Mouse (Mus musculus): ENCODE results near the gene Ntm.

Gene Ntm

DNA sequence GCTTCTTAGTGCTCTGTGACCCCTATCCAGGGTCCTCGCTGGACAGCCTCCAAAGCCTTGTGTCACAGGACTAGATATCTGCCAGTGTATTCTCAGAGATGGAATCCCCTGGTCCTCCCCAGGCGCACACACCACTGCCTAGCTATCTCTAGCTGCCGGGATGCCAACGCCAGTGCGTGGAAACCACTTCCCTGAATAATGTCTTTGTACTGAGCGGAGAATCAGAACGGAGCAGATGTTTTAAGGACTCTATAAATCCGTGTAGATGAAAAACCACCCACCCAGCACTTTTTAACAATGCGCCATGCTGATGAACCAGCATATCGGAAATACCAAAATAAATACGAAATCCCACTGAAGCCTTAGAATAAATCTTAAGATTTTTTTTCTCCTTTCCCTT, 384.7 kb downstream of the Ntm start:
- no peak for DNase-seq (ENCODE audit: low spot score)

- DNase-seq (ENCODE audit: low spot score): peak; percentile 34
These were observed 386.8 kb downstream of the Ntm start for GRCm38 (mm10) chr9:29576051-29576533.

GRCm38 (mm10) chr9:29574548-29574947, 388.4 kb downstream of the Ntm start:
- no peak for DNase-seq (ENCODE audit: low spot score)

- no peak for DNase-seq (ENCODE audit: low spot score)
These were observed 394.4 kb downstream of the Ntm start for GRCm38 (mm10) chr9:29568571-29568970.

DNA sequence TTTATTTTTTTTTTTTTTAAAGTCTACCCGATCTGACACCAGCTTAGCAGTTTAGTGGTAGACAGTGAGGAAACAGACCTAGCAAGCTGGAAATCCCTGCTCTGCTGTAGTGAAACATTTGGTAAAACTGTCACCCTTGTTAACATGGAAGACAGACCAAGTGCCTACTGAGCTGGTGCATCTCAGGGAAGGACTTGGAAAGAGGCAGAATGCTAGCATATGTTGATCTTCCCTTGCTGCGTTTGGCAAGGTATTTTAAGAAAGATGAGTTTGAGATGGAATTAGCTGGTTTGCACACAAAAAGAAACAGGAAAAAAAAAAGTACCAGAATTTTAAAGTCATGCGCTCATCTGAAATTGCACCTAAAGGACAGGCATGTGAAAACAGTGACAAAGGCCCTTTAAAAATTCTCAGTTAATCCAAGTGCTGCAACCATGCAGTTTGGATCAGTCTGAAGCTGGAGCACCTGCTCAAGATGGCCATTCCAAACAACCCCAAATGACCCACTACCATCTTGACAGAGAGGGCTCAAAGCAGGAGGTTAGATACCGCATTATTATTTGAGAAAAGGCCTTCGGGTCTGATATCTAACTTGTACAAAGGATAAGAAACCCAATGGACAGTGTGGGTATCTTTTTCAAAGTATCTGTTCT, 400.4 kb downstream of the Ntm start:
- DNase-seq (ENCODE audit: low spot score): peak; percentile 13

DNA sequence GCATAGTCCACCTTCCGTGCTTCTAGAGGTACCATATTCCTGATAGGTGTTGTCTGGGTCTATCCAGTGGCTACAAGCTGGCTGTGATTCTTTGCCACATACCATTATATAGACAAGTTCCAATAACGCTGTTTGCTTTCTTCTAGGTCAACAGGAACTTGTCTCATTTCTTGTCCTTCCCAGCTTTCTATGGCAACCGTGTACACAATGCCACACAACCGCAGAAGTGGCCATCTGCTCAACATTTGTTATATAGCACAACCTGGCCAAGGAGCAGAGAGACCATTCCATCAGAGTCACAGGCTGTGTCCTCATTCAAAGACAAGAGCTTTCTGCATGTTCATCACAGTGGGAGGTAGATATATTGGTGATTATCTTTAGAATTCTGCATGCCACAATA, 404.0 kb downstream of the Ntm start:
- DNase-seq (ENCODE audit: low spot score): no peak

DNA sequence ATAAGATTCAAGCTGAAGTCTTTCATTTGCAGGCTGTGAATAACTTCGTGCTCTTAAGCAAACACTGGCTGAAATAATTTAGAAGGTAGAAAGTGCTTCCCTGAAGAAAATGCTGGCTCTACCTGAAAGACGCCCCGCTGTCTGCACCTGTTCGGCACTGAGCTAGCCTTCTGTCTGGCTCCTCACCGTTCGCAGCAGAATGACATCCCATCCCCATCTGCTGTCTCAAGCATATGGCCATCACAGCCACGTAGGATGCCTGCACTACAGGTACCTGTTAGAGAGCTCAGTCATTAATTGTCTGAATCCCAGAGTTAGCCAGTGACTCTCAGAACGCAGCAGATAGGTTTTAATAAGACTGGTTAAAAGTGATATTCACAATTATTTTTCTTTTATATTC, 412.4 kb downstream of the Ntm start:
- no peak for DNase-seq (ENCODE audit: low spot score)

- DNase-seq (ENCODE audit: low spot score): no peak
These were observed 412.8 kb downstream of the Ntm start for GRCm38 (mm10) chr9:29550107-29550506.

- no peak for DNase-seq (ENCODE audit: low spot score)
These were observed 426.5 kb downstream of the Ntm start for GRCm38 (mm10) chr9:29536415-29536814.

GRCm38 (mm10) chr9:29534773-29535172, 428.2 kb downstream of the Ntm start:
- DNase-seq (ENCODE audit: low spot score): no peak

GRCm38 (mm10) chr9:29534304-29534703, 428.6 kb downstream of the Ntm start:
- DNase-seq (ENCODE audit: low spot score): no peak

DNA sequence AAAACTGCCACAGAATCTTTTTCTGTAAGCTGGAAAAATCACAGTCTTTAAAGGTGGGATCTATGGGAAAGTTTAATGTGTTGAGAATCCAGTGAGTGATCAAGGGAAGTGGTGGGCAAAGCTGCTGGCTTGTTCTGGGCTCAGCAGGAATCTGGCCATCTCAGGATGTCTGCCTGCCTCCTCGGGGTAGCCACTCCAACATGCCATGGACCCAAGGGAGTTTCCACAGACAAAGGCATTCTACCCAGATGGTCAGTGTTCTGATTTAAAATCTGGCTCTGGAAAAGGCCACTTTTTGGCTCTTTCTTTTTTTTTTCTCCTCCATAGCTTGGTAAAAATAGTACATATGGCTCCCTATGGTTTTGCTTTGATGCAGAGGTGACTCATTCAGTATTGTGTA, 429.4 kb downstream of the Ntm start:
- no peak for DNase-seq (ENCODE audit: low spot score)

DNA sequence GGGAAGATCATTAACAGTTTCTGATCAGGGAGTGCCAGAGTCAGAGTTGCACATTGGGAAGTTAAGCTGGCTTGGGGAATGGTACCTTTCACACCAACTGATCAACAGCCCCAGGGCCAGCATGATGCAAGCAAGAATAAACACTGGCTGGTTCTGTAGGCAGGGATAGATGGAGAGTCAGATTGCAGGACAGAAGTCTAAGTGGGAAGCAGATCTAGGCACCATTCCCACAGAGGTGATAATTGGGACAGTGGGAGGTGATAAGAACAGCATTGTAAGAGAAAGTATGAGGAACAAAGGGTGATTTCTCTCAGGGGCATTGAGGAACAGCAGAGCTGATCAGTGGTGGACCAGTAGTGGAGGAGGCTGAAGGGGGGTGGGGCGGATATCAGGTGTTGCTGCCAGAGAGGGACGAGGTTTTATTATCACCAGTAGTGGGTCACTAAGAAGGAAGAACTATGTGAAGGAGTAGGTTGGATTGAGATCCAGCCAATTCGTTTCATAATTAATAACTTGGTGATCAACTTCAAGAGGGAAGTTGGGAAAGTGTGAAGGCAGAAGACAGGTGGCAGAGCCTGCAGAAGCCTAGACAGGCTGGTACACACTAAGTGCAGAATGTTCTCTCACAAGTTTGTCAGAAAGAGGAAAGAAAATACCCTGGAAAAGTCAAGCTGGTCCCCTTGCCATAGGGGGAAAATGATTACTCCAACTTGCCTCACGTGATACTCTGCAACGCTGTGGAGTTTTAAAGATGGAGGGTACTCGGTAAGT, 431.6 kb downstream of the Ntm start:
- DNase-seq (ENCODE audit: low spot score): peak; percentile 32

GRCm38 (mm10) chr9:29524109-29524508, 438.8 kb downstream of the Ntm start:
- no peak for DNase-seq (ENCODE audit: low spot score)

DNA sequence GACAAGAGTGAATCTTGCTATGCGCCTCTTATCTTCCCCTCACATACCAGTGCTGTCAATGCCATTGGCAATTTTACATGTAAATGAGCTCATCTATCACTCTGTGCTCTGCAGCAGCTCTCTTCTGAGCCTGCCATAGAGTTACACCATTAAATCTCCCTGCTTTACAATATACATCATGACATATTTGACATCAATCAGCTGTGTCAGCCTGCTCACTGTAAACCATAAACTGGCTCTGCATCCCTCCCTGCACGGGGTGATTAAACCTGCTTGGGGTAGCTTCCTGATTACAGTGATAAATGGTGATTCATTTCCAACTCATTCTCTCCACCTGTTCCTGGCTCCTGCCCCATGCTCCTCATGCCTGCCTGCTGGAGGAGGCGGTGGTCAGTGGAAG, 439.7 kb downstream of the Ntm start:
- DNase-seq (ENCODE audit: low spot score): no peak

GRCm38 (mm10) chr9:29519181-29519580, 443.8 kb downstream of the Ntm start:
- DNase-seq (ENCODE audit: low spot score): no peak

GRCm38 (mm10) chr9:29516688-29517087, 446.3 kb downstream of the Ntm start:
- no peak for DNase-seq (ENCODE audit: low spot score)

GRCm38 (mm10) chr9:29514588-29515356, 448.2 kb downstream of the Ntm start:
- no peak for DNase-seq (ENCODE audit: low spot score)

GRCm38 (mm10) chr9:29496002-29496401, 466.9 kb downstream of the Ntm start:
- no peak for DNase-seq (ENCODE audit: low spot score)

- no peak for DNase-seq (ENCODE audit: low spot score)
These were observed 480.7 kb downstream of the Ntm start for GRCm38 (mm10) chr9:29482272-29482671.

DNA sequence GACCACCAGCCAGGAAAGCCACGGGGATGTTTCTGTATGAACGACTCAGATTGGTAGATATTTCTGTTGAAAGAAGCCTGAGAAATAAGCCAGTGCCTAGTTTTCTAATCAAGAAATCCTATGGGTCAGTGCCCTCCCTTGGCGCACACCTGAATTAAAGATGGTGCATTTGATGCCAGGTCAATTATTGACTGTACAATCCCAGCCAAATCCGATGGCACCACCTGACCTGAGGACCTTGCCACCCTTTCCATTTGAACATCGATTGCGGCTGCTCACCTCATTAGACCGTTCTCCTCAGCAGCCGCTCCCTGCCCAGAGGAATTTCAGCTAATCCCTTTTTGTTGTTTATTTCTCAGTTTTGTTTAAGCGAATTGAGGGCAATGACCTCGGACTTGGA, 483.9 kb downstream of the Ntm start:
- no peak for DNase-seq (ENCODE audit: low spot score)

- DNase-seq (ENCODE audit: low spot score): no peak
These were observed 485.7 kb downstream of the Ntm start for GRCm38 (mm10) chr9:29477219-29477618.

GRCm38 (mm10) chr9:29473418-29473817, 489.5 kb downstream of the Ntm start:
- DNase-seq (ENCODE audit: low spot score): no peak

All from layer of hippocampus, adult 11-12 months (tissue).